Mouse (Mus musculus) CH12.LX (cell line): ENCODE measurements at regions not wholly inside any gene's neighbourhood (a gene's known extent, or its start where the extent isn't known, plus 50 kb on each side); places are given as distances from the start of the nearest gene placed in this dataset.

Experiments used
- CTCF ChIP-seq, 2 experiments: IDR thresholded peaks in 1 of 2; conservative IDR thresholded peaks in 1 of 2; 2 replicates each; pipeline ENCODE4 v1.5.1; 2011 to 2012; ENCODE audit warnings: low read depth in 2 of 2, low read length in 2 of 2, improper control_type of control experiment in 1 of 2, inconsistent platforms in 1 of 2, mild to moderate bottlenecking in 1 of 2, moderate library complexity in 1 of 2
- E2F4 ChIP-seq: IDR thresholded peaks from 2 replicates; pipeline ENCODE4 v1.6.1; 2011; ENCODE audit warnings: low read depth, low read length, improper control_type of control experiment; ENCODE audit not compliant: insufficient replicate concordance
- ELF1 ChIP-seq: IDR thresholded peaks from 2 replicates; pipeline ENCODE4 v1.6.1; 2014; ENCODE audit warnings: low read depth, mild to moderate bottlenecking, inconsistent platforms, low read length, improper control_type of control experiment
- EP300 ChIP-seq: IDR thresholded peaks from 2 replicates; pipeline ENCODE4 v1.6.1; 2011; ENCODE audit warnings: low read length, improper control_type of control experiment
- MAFK ChIP-seq: IDR thresholded peaks from 2 replicates; pipeline ENCODE4 v1.6.1; 2011; ENCODE audit warnings: low read length, improper control_type of control experiment; ENCODE audit not compliant: insufficient replicate concordance
- MXI1 ChIP-seq: IDR thresholded peaks from 2 replicates; pipeline ENCODE4 v1.6.1; 2011; ENCODE audit warnings: mild to moderate bottlenecking, low read depth, low read length, improper control_type of control experiment
- MYC ChIP-seq: IDR thresholded peaks from 2 replicates; pipeline ENCODE4 v1.6.1; 2011; ENCODE audit warnings: low read depth, mild to moderate bottlenecking, improper control_type of control experiment, low read length
- POLR2A ChIP-seq: IDR thresholded peaks from 2 replicates; pipeline ENCODE4 v1.6.1; 2011; ENCODE audit warnings: low read depth, mild to moderate bottlenecking, improper control_type of control experiment, low read length
- RAD21 ChIP-seq: IDR thresholded peaks from 2 replicates; pipeline ENCODE4 v1.6.1; 2011; ENCODE audit warnings: low read depth, mild to moderate bottlenecking, low read length, improper control_type of control experiment, moderate library complexity
- SMC3 ChIP-seq: IDR thresholded peaks from 2 replicates; pipeline ENCODE4 v1.6.1; 2011; ENCODE audit warnings: low read depth, low read length, improper control_type of control experiment
- USF1 ChIP-seq: IDR thresholded peaks from 2 replicates; pipeline ENCODE4 v1.6.1; 2014; ENCODE audit warnings: low read depth, mild to moderate bottlenecking, inconsistent platforms, low read length, improper control_type of control experiment
- ZC3H11A ChIP-seq: IDR thresholded peaks from 2 replicates; pipeline ENCODE4 v1.6.1; 2012; ENCODE audit warnings: low read depth, mild to moderate bottlenecking, inconsistent platforms, low read length, improper control_type of control experiment

GRCm38 (mm10) chr10:30450616-30451015 is 149.9 kb downstream of the Trmt11 start:
- TF ChIP-seq E2F4 (no peak), POLR2A (no peak), EP300 (no peak), CTCF (conservative IDR thresholded peaks at IDR 0.05 in 1 of 2, IDR thresholded peaks at IDR 0.05 in 1 of 2; ENCODE audit: low read depth in 2 of 2, low read length in 2 of 2) (no peak), MXI1 (no peak), MAFK (no peak), USF1 (no peak), MYC (no peak), RAD21 (no peak), SMC3 (no peak), ELF1 (no peak), ZC3H11A (no peak)
